Mouse (Mus musculus) naive thymus-derived CD4-positive, alpha-beta T cell, adult 2 months (primary cell): ENCODE data around the gene Elmsan1.
"Not testable (repeated sequence)": the region's sequence is repeated elsewhere in the genome, so short reads cannot be mapped to it uniquely, and the experiment has no call there.

Experiments
- DNase-seq: peaks from one replicate; pipeline ENCODE4 v3.0.0-alpha.2; 2011; ENCODE audit warnings: low read depth

The Elmsan1 gene

GRCm38 (mm10) chr12:84218289-84219120 lies at the start of gene Elmsan1:
TSS of gene Elmsan1 (minus strand) at chr12:84218881.
- DNase-seq, result peak; percentile 81

DNA sequence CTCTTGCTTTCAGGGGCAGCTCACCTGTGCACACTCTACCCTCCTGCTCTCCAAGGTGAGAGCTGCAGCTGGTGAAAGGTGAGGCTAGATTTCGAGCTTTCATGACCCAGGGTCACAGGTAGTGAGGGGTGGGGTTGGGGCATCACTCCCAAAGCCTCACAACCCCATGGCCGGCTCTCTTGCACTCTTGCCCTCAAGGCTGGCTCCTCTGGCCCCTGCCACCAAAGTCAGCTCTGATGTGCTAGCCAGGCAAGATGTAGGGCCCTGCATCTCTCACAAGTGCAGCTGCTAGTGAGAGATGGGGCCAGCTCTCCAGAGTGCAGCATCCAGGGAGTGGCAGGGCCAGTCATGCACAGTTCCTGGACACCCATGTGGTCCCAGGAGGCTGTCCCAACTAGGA lies 48.6 kb upstream of the Elmsan1 start:
- DNase-seq, result no peak

DNA sequence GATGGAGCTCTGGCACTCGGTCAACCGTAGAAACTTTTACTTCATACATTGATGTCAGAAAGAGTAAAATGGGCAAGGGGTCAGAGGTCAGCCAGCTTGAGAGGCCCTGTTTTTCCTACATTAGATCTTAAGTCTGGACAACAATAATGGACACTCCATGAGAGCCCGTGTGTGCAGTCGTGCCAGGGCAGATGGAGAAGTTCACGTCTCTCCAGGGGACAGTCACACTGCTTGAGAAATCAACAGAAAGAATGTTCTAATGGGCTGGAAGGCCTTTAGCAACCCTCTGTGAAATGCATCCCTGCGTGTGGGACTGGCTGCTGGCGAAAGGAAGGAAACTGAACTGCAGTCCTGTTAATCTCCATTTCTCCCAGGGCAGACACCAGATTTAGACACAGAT lies 41.7 kb upstream of the Elmsan1 start:
- no peak for DNase-seq

DNA sequence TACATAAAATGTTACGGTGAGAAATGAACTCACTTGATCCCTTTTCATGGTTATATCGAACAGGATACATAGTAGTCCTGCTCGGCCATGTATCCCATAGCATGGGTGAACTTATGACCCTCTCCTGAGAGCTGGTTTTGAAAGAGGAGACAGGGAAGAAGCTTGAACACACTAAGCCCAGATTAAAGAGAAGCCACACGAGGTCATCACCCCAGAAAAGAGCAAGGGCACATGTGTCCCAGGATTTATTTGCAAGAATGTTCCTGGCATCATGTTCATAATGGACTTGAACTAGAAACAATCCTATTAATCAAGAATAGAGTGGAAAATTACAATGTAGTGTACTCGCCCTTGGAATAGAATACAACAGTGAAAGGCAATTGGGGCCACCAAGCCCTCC lies 36.2 kb upstream of the Elmsan1 start:
- no peak for DNase-seq

- no peak for DNase-seq
Observed at GRCm38 (mm10) chr12:84252811-84253210, 34.1 kb upstream of the Elmsan1 start.

DNA sequence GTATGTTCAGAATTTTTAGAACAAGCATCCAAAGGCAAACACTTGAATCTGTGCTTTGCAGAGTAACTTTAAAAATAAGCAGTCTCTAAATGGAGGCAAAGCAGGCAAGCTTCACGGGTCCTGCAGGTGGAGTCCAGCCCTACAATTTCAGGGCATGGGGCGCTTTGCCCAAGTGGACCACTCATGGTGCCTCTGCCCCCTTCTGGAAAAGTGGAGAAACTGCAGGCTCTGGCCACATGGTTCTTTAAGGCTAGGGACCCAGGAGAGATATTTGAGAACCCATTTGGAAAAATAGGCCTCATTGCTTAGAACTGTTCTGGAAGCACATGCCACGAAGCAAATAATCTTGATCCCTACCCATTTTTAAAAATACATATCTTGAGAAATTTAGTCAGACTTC lies 30.5 kb upstream of the Elmsan1 start:
- DNase-seq, result peak; percentile 83

GRCm38 (mm10) chr12:84245683-84246082 lies 27.0 kb upstream of the Elmsan1 start:
- peak; percentile 82 for DNase-seq

DNA sequence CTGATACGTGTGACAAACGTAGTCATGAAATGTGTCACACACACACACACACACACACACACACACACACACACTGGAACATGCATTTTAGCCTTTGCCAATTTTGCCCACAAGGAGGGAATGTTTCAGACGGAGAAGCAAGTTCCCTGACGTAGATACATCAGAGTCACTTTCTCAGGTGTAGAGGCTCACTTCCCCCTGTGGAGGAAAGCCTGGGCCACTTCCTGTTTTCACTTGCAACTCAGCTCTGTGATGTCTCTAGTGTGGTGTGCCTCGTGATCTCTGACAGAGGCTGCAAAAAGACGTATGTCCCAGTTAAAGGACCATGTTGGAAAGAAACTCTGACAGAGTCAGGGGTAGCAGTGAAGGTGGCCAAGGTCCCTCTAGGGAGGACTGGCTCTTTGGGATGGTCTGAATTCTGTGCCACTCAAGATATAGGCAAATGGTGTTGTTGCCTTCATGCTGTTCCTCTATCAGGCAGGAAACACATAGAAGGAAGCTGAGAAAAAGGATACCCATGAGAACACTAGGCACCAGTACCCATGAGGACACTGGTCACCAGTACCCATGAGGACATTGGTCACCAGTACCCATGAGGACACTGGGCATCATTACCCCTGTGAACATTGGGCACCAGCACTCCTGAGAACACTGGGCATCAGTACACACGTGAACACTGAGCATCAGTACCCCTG lies 24.5 kb upstream of the Elmsan1 start:
- DNase-seq, result peak; percentile 96

DNA sequence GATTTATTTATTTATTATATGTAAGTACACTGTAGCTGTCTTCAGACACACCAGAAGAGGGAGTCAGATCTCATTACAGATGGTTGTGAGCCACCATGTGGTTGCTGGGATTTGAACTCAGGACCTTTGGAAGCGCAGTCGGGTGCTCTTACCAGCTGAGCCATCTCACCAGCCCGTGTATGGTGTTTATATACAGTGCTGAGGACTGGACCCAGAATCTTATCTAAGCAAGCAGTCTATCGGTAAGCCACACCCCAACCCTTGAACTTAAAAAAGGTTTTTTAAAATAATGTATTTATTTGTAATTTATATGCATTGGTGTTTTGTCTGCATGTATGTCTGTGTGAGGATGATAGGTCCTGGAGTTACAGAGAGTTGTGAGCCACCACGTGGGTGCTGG lies 18.4 kb upstream of the Elmsan1 start:
- DNase-seq, result not testable (repeated sequence)

DNA sequence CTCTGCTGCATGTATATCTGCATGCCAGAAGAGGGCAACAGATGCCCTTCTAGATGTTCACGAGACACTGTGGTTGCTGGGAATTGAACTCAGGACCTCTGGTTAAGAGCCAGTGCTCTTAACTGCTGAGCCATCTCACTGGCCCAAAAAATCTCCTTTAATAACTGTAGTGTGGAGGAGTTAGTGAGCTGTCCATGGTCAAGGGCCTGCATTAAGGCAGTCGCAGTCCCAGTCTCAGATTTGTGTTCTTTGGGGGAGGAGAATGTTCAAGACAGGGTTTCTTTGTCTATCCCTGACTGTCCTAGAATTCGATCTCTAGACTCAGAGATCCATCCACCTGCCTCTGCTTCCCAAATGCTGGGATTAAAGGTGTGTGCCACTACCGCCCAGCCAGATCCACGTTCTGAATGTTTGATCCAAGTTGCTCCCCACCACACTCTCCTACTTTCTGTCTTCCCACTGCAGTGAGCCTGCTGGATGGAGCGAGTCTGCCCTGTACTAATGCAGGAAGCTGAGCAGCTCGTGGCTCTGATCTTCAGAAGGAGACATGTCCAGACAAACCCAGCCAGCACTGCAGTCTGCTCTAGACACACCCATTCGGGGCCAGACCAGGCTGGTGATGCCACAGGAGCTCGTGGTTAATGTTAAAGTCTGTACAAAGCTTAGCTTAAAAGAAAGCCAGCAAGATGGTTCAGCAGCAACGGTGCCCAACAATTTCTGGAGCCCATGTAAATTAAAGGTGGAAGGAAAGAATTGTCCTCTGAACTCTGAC lies 17.5 kb upstream of the Elmsan1 start:
- DNase-seq, result no peak

DNA sequence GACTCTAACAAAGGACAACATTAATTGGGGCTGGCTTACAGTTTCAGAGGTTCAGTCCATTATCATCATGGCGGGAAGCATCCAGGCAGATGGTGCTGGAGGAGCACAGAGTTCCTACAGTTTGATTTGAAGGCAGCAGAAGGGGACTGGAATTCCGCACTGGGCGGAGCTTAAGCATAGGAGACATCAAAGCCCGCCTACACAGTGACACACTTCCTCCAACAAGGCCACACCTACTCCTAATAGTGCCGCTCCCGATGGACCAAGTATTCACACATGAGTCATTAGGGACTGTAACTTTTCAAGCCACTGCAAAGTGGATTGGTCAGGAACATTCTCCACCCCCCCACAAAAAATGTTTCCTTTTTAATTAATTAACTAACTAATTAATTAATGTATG lies 16.9 kb upstream of the Elmsan1 start:
- DNase-seq, result no peak

DNA sequence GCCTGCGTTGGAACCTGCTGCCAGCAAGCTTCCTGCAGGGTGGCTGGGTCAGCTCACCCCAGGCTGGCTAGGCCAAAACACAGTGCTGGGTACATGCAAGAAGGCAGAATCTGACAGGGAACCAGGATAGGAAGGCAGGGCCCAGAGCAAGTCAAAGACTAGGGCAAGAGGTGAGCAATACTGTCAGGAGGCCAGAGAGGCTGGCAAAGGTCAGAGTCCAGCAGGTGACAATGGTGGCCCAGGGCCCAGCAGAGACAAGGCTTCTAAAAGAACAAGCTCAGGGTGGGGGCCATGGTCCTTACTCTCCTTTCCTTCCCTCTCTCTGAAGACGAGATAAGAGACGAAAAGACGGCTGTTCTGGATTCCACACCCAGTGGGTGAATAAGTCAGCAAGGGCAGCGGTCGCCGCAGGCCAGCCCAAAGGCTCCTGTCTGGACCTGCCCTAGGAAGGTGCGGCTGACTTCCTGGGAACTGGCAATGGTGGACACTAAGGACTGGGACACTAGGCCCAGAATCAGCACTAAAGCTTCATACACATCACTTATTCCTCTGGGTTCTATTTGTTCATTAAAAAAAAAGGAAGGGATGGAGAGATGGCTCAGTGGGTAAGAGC lies 14.9 kb upstream of the Elmsan1 start:
- DNase-seq, result no peak

- no peak for DNase-seq
Observed at GRCm38 (mm10) chr12:84226117-84226840, 7.6 kb upstream of the Elmsan1 start.

GRCm38 (mm10) chr12:84222405-84222961 lies 3.8 kb upstream of the Elmsan1 start:
- DNase-seq, result peak; percentile 92

DNA sequence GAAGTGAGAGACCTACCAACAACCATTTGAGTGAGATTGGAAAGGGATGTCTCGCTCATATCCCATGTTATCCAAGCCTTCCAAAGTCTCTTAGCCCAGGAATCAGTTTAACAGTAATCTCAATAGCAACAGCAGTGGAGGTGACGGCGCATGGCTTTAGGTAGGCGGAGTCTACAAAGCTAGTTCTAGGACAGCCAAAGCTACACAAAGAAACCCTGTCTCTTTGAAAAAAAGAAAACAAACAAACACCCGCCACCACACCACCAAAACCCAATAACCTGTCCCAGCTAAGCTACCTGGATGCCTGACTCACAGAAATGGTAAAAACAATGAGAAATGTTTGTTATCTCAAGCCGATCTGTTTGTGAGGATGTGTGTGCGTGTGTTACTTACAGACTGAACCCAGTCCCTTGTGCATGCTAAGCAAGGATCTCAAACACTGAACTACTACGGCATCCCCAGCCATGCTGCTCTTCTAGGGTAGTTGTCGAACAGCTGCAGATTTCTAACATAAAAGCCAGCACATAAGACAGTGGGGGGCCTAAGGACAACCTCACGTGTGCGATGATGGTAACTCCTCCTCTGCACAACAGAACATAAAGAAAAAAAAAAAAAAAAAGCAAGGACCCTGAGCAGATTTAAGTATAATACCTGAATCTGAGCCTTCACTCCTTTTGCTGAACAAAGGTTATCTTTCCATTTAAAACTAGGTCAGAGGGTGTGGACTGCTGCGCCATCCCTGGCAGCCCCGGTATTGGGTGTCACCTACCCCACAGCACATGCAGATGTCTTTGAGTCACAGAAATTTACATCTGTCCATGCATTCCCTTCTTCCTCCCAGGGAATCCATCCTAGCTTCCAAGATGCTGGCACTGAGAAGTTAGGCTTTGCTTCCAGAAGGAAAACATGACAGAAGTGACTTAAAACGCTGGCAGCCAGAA lies 2.5 kb upstream of the Elmsan1 start:
- peak; percentile 81 for DNase-seq

- DNase-seq, result no peak
Observed at GRCm38 (mm10) chr12:84220515-84220914, 1.8 kb upstream of the Elmsan1 start.

DNA sequence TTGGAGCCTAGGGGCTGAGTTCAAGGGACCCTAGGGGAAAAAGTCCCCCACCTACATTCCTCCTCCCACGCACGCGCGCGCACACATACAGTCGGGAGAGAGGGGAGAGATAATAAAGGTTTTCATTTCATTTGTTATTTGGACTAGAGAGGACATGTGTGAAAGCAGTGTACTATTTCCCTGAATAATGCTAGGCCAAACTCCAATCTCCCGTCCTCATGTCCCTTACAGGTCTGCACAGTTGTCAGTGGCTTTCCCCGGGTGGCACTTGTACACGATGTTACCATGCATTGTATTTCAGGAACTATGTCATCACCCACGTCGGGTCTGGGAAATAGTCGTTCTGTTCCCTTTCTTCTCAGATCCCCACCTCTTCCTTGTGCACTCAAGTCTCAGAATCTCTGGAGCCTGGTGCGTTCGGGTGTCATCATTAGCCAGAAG lies 460 bp upstream of the Elmsan1 start:
- no peak for DNase-seq

- peak; percentile 57 for DNase-seq
Observed at GRCm38 (mm10) chr12:84217508-84218131, 1.1 kb downstream of the Elmsan1 start.

GRCm38 (mm10) chr12:84217111-84217507 lies 1.6 kb downstream of the Elmsan1 start:
- DNase-seq, result no peak
